Mouse (Mus musculus): ENCODE results near the gene Susd3. TPM values are rescaled to one million over a fixed set of nuclear protein-coding genes. Genes with fewer than 3 reads are reported as not detected.

Gene Susd3
- total and polyA plus RNA-seq, 3 experiments = 0.52 to 10.9 (median 5.0) TPM

DNA sequence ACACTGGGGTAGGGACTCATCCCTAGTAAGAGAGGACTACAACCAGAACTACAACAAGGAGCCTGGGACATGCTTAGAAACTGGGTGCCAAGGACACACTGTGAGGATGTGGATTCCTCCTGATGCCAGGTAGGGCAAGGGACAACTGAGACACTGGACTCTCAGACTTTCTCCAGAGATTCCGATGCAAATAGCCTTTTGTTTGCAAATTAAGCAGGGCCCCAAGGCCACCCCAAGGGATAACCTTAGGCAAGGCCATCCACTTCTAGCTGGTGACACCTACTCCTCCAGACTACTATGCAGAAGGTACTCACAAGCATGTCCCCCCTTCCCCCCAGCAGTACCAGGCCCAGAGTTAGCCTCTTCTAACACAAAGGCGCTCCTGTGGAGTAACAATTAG is 1.9 kb downstream of the Susd3 start:
- no peak for DNase-seq

DNA sequence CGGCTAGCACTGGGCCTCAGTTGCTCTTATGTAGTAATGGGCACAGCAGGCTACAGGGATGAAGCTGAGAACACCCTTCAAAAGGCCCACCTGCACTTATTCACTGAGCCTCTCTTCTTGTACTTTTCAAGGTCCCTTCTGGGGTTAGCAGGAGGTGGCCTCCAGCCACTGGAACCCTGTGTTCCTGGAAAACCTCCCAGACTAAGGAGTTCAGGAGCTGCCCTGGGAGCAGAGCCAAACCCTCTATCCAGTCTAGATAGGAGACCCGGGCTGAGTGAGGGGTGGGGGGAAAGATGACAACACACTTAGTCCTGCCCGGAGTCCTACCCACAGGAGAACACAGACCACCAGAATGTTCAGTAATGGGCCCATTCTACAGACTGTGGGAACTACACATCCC is 2.5 kb downstream of the Susd3 start:
- peak; percentile 38 for DNase-seq

DNA sequence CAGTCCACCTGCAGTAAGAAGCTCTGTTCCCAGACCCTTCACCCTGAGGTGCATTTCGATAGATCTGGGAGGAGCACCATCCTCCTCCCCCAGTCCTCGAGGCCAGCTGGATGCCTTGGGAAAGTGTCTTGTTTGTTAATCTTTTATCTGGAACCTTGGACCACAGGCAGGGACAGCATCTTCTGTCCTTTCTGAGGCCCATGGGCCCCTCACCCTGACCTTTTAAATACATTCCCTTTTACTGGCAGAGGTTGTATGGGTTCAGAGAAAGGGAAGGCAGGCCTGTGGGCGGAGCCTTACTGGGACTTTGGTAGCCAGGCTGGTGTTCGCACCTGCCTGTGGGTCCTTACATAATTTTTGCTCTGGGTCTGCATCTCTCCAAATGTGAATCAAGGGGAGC is 3.3 kb downstream of the Susd3 start:
- no peak for DNase-seq

DNA sequence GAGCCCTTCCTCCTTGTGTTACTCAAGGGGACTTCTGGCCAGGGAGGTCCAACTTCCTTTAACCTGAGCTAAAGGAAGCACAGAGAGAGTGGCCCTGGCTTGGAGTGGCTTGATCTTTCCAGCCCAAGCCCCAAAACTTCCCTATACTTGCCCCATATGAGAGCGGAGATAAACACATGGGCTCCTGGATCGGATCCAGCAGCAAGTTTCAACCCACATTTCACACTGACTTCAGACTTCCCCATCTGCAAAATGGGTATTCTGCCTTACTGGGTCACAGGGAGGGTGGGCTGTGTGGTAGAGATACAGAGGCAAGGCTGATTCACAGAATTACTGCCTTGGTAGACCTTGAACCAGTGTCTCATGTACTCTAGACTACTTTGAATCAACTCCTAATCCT is 5.0 kb downstream of the Susd3 start:
- no peak for DNase-seq

DNA sequence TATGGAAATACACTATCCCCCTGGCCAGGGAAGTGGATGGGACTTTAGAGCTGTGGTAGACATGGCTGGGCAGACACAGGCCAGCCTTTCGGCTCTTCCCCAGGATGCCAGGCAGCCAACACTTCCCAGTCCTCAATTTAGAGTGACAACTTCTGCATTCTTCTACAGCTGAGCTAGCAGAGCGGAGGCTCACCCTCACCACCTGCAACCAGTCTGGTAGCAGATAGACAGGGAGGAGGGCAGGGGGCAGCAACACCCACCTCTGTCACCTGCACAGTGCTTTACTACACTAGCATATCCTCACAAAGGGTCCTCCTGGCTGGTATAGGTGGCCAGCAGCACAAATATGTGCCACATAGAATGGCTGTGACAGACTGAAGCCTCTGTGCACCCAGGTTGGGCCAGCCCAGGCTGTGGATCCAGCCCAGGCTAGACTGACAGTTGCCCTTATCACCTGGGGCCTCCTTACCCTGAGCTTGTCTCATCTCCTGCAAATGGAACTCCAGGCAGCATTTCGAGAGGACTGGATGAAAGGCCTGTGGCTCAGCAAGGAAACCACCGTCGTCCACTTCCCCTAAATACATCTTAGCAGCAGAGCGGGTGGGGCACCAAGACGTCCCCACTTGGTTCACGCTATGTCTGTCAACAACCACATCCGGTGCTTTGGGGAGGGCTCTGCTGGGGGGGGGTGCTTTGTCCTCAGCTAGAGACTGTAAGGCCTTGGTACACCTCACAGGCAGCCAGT is 6.0 kb downstream of the Susd3 start:
- no peak for DNase-seq

DNA sequence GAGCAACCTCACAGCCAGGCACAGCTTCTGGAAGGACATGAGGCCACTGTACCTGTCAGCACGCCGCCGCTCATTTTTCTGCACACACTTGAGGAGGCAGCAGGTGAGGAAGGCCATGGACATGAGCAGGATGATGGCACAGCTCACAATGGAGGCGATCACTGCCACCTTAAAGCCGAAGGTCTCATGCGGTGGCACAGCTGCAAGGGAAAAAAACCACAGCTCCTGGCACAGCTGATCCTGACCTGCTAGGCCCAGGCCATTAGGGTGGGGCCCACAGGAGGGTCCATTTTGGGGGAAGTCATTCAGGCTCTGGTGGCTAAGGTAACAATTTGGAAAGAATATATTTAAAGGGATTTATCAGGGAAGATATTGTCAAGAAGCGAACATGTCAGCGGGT is 9.8 kb downstream of the Susd3 start:
- no peak for DNase-seq

DNA sequence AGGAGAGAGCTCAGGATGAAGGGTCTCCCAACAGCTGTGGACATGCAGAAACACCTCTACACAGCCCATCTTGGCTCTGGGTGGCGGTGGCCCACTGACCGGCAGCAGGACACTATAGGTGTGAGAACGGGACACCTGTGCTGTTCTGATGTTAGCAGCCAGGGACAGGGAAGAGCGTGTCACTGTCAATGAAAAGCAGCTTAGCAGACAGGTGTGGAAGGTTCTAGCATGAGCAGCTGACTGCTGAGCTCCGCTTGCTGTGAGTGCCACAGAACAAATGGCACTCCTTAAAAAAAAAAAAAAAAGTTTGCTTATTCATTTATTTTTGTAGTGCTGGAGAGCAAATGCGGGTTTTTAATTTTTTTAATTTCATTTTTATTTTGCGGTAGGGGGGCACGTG is 10.9 kb downstream of the Susd3 start:
- DNase-seq = no peak

DNA sequence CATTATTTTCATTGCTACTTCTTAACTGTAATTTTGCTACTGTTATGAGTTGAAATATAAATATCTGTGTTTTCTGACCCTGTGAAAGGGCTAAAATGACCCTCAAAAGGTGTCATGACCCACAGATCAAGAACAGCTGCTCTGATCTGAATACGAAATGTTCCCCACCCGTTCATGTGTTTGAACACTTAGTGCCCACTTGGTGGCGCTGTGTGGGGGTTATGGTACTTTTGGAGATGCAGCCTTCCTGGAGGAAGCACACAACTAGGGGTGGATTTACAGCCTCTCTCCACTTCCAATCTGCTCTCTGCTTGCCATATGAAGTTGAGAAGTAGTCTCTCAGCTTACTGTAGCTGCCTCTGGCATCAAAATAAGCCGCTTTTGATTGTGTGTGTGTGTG is 13.8 kb downstream of the Susd3 start:
- DNase-seq = no peak

DNA sequence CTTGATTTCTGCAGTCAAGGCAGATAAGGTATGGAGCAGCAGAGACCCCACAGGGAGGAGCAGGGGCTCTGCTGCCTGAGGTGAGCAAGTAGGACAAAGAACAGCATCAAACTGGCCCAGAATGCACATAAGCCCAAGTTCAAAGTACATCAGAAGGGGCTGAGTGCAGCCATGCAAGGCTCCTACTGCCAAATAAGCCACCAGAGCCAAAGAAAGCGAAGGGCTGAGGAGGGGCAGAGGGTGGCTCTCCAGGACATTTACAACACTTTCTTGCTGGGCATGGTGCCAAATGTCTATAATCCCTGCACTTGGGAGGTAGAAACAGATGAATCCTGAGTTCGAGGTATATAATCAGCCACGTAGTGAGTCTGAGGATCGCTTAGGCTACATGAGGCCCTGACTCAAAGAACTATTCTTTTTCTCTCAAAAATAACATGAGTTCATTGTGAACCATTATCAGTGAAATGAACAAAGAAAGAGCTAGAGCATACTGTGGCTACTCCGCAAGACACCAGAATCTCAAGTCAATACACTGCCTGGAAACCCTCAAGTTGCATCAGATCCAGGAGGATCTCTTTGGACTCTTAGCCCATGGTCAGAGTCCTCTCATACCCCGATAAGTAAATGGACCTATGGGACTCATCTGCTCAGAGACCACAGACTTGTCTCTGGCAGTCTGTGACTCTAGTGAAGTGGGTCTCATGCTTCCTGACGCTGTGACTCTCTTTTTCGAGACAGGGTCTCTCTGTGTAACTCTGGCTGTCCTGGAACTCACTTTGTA is 14.5 kb downstream of the Susd3 start:
- DNase-seq = no peak

DNA sequence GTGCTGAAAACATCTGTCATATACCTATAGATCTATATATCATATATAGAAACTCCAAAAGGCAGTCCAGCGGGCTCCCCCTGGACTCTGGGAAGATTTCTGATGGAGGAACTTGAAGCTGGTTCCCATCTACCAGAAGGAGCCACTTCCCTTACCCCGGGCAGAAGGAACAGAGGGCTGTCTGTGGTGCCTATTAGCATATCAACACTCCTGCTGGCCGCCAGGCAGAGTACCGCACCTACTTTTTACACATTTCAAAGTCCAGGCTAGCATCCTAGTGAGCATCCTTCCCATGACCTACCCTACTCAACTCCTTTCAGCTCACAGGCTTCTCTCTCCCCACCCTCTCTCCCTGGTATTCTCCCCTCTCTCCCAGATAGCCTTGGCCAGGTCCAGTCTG is 22.9 kb downstream of the Susd3 start:
- no peak for DNase-seq

DNA sequence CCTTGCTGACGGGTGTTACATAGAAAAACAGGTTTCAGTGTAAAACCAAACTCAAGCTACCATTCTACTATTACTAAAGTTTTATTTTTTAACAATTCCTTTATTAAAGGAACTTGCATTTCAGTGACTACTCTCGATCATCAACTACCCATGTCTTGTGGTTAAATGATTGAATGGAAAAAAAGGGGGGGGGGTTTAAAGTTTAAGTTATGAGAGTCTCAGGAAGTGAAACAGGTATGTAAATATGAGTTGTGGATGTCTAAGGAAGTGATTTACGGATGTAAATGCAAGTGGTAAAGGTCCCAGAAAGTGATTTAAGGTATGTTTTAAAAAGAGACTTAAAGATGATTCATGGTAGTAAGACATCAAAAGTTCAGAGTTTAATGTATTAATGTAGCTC is 23.3 kb downstream of the Susd3 start:
- DNase-seq = no peak

DNA sequence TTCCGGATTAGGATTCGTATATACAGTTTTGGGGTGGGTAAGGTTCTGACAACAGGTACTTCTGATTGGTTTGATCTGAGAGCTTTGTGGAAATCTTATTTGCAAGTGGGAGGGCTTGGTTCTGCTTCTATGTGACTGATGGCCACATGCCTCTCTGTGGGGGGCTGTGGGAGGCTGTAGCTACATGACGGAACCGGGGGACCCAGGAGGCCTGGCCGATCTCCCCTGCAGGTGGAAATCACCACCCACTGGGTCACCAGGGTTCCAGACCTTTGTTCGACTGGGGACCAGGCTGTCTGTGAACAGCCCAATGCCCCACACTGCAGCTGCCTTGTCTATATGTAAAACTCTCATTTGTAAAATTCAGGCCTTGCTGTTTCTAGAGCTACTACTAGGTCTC is 23.8 kb downstream of the Susd3 start:
- no peak for DNase-seq

DNA sequence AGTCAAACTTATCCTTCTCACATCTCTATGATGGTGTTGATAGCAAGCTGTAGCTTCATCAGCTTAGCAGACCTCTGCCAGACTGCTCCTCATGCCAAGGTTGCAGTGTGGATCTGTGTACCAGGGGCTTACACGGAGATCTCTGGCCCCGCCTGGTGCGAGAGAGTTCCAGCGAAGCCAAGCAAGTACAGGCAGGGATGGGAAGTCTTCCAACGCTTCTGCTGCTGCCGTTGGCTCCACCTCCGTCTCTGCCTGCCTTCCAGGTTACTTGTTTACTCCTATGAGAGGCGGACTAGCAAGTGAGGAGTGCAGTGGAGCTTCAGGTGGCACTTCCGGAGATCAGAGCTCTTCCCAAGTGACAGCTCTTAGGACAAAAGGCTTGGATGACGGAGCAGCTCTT is 24.2 kb downstream of the Susd3 start:
- no peak for DNase-seq

DNA sequence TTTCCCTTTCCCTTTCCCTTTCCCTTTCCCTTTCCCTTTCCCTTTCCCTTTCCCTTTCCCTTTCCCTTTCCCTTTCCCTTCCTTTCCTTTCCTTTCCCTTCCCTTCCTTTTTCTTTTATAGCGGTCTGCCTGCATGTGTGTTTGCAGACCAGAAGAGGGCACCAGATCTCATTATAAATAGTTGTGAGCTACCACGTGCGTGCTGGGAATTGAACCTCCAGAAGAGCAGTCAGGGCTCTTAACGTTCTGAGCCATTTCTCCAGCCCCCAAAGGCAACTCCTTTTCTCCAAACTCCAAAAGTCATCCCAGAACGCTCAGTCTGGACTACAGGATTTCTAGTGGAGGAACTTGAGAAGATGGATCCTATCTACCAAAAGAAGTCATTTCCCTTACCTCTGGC is 27.6 kb downstream of the Susd3 start:
- no peak for DNase-seq

DNA sequence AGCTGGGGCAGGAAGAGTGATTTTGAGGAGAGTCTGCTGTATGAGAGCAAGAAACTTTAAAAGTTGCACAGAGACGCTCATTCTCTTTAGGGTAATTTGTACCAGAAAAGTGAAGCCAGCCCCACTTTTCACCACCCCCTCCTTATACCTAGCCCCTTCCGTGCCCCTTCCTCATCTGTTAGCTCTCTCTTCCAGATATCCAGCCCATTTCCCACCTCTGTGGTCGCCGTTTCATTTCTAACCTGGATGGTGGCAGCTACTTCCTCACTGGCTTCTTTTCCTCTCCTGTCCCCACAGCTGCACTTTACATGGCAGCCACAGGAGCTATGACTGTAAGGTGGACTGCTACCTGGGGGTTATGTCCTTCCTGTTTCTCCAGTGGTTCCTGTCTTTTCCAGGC is 29.1 kb downstream of the Susd3 start:
- no peak for DNase-seq

DNA sequence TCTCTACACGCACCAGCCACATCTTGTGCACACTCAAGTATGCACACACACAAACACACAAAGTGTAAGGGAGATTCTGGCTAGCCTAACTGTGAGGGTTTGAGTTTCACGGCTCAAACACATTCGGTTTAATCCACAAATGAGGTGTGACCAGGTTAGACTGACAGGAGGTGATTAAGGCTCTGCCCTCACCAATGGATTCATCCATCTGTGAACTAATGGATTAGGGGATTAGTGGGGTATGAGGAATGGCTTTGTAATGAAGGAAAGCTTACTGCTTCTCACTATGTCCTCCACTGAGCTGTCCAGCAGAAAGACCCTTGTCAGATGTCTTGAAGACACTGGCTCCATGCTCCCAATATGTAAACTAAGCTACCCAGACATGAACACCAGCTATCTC is 29.9 kb downstream of the Susd3 start:
- no peak for DNase-seq

DNA sequence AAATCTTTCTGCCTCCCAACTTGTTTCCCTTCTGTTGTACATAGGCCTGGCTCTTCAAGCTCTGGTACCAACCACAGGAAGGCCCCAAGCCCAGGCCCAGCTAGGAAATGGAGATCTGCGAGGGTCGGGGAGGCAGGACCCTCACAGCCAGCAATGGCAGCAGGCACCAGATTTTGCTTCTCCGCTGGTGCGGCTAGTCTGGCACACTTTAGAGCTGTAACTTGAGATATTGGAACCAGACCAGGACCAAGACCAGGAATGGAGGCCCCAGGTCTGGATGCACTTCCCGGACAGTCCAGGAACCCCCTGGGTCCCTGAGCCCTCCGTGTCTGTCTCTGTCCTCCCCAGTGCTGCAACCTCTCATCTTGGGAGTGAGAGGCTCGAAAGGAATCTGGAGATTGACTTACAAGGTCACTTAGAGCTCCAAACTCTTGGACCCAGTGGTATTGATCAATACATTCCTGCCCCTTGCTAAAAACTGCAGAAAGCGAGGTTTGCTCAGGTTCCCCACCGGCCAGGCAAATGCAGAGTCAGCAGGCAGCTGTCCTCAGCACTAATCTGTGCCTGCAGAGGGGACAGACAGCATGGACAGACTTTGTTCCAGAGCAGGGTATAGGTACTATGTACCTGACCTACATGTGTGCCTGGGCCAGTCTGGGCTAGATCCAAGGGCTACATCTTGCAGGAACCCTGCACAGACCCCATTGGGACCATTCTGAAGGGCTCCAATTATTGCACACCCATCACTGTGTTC is 31.5 kb downstream of the Susd3 start:
- no peak for DNase-seq

DNA sequence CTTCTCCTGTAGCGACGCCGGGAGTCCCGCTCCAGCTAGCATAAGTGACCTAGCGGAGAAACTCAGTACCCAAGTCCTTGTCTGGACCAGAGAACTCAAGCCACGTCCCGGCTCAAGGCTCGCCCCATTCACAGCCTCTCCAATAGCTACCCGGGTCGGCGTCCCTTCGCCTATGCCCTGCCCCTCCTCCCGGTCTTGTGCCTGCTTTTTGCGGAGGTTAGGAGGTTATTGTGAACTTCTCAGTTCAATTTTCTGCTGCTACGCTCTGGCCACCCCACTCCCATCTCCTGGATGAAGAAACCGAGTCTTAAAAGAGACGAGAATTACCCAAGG is 32.3 kb downstream of the Susd3 start:
- DNase-seq = no peak

DNA sequence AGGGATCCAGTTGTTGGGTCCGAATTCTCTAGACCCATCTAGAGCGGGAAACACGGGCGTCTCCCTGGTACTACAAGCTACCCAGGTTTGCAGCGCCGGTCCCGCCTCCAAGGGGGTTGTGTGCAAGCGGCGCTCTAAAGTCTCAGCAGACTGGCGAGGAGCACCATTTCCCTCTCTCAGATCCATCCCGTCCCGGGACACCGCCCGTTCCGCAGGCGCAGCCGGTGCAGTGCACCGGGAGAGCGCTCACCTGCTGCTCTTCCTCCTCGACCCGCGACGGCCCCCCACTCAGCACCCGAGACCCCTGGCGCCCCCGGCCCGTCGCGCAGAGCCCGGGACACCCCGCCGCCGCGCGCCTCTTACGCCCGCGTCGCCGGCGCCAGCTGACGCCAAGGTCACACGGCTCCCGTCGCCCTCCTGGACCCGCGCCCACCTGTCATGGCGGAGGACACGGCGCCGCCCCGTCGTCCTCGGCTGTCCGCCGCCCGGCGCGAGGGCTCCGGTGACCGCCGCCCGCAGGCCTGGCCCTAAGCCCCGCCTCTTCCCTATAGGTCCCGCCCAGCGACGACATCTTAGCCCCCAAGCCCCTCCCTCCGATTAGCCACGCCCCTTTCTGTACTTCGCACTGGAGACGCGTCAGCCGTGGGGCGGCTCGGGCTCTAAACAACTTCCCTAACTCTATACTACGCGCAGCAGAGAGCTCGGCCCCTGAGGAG is 32.8 kb downstream of the Susd3 start, which contains the start of gene Card19:
Gene Card19 (minus strand): TSS at position 534 of the 716 bp plus-strand sequence.
- peak; percentile 98 for DNase-seq

DNA sequence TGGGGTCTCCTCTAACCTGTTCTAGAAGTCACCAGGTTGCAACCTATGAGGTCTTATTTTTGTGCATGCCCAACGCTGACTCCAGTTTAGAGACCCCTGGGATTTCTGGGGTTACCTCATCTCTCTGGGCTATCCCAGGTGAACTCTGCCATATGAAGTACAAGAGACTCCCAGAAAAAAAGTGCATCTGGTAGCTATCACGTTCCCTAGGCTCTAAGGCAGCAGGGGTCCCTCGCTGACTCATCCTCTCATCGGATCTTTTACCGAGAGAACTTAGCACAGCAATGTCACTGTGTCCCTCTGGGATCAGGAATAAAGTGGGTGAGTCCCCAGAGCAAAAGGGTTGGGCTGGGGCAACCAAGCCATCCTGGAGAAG is 33.4 kb downstream of the Susd3 start:
- no peak for DNase-seq

DNA sequence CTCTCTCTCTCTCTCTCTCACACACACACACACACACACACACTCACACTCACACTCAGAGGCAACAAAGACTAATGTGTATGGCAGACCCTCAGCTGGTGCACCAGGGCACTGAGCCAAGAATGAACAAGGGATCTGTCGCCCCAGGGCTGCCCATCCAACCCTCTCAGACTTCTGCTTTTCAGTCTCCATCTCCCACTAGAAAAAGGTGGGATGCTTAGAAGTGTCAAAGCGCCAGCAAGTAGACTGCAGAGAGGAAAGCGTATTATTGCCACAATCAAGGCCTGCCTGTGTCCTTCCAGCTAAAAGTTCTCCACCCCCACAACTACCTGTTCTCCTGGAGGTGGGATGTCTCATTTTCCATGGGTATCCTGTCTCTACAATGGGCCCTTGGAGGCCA is 34.1 kb downstream of the Susd3 start:
- DNase-seq = no peak

DNA sequence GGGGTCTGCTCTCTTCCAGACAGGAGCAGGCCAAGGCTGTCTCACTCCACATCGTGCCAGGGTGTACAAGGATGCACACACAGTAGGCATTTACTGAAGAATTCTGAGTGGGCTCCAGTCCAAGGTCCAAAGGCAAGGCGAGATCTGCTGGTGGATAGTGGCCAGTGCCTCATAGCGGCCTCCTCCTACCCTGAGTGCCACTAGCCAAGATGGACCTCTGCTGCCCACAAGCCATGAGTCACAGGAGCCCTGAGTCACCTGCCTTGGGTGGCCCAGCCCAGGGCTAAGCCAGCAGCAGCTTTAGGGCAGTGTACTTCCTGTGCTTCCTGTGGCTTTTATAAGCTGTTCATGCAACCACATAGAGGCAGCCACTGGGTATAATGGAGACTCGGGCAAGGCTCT is 35.0 kb downstream of the Susd3 start:
- DNase-seq = peak; percentile 94

Measured in adrenal gland, adult 2 months (tissue).